Mouse (Mus musculus) kidney, postnatal 0 days (tissue): Measurements from ENCODE around the gene Kctd18. TPM values are rescaled to one million over a fixed set of nuclear protein-coding genes. Genes with fewer than 3 reads are reported as not detected.

Source experiments
- ATAC-seq: fragments of 200-750 bp; cut with Nextera tagmentation; replicated peaks from 2 replicates; pipeline ENCODE4 v1.8.0; 2017; ENCODE audit warnings: low read depth, moderate number of reproducible peaks, moderate TSS enrichment, moderate library complexity; ENCODE audit not compliant: low FRiP score
- DNase-seq: peaks from one replicate; pipeline ENCODE4 v3.0.0-alpha.2; 2016; ENCODE audit warnings: low spot score
- H3K27ac ChIP-seq: fragments of 300-500 bp; sonication (generic); 2 replicates; pipeline ENCODE4 v1.5.1; 2014; ENCODE audit warnings: mild to moderate bottlenecking
- H3K27me3 ChIP-seq: fragments of 300-500 bp; sonication (generic); 2 replicates; pipeline ENCODE4 v1.6.1; 2014; ENCODE audit warnings: low read length, mixed read lengths; ENCODE audit not compliant: insufficient read depth
- H3K36me3 ChIP-seq: fragments of 300-500 bp; sonication (generic); 2 replicates; pipeline ENCODE4 v1.6.1; 2014; ENCODE audit warnings: low read length, mixed read lengths; ENCODE audit not compliant: insufficient read depth
- H3K4me1 ChIP-seq: fragments of 300-500 bp; sonication (generic); replicated peaks from 2 replicates; pipeline ENCODE4 v1.6.1; 2014; ENCODE audit warnings: antibody characterized with exemption, low read length, mixed read lengths; ENCODE audit not compliant: insufficient read depth
- H3K4me2 ChIP-seq: fragments of 300-500 bp; sonication (generic); 2 replicates; pipeline ENCODE4 v1.6.1; 2014; ENCODE audit warnings: mild to moderate bottlenecking, low read length, moderate library complexity, mixed read lengths
- H3K4me3 ChIP-seq: fragments of 300-500 bp; sonication (generic); replicated peaks from 2 replicates; pipeline ENCODE4 v1.5.1; 2014; ENCODE audit warnings: low read depth, low read length
- H3K9ac ChIP-seq: fragments of 300-500 bp; sonication (generic); 2 replicates; pipeline ENCODE4 v1.6.1; 2014; ENCODE audit warnings: low read depth, low read length
- H3K9me3 ChIP-seq: fragments of 300-500 bp; sonication (generic); replicated peaks from 2 replicates; pipeline ENCODE4 v1.6.1; 2016; ENCODE audit warnings: low read length, inconsistent platforms, mixed read lengths
- CTCF ChIP-seq: IDR thresholded peaks from 2 replicates; pipeline ENCODE4 v1.5.1; 2016; ENCODE audit warnings: antibody characterized with exemption, low read depth, mild to moderate bottlenecking, moderate library complexity
- WGBS: fragments of 180-500 bp; shearing (Covaris S2); extraction: QIAGEN DNeasy Blood & Tissue Kit; methylation state at CpG from one replicate; pipeline ENCODE4 v1.1.7; 2014; 5-methylcytosine and 5-hydroxymethylcytosine counted together
- polyA plus RNA-seq: library from polyadenylated mRNA; unstranded; fragments of >200 nt; fragmentation: Nextera tagmentation; extraction: Ambion mirVana; gene quantifications from 2 replicates; pipeline ENCODE4 v1.2.1, GENCODE M21; 2015

The Kctd18 gene
- polyA plus RNA-seq = 12.0 and 12.7 TPM in 2 replicates

DNA sequence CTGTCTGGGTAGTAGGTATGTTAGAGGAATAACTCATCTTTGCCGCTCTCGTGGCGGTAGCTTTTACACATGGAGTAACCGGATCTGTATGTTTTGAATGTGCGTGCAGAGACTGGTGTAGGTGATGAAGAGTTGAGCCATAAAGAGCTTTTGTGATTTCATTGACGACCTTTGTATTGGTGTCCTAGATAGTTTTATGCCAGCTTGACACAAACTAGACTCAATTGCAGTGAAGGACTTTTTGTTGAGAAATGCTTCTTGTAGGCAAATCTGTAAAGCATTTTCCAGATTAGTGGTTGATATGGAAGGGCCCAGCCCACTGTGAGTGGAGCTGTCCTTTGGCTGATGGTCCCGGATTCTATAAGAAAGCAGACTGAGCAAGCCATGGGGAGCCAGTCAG is at the start of gene Kctd18:
TSS of gene Kctd18 (minus strand) at position 101 of the 400 bp plus-strand sequence.
- no peak within 1 kb of the TSS for H3K4me2 ChIP-seq
- WGBS = 96% methylated on average over 7 of the region's 7 CpGs
- no peak within 1 kb of the TSS for H3K4me3 ChIP-seq
- DNase-seq = no peak
- H3K36me3 ChIP-seq = peaks cover 11% of the 10 kb centered on the region; the same call in 1 of the 2 replicates
- TF ChIP-seq CTCF = no peak
- no peak within 1 kb of the TSS for H3K27ac ChIP-seq
- H3K4me1 ChIP-seq = no peaks in the 10 kb centered on the region
- H3K9ac ChIP-seq = no peak within 1 kb of the TSS
- H3K27me3 ChIP-seq = no peaks in the 10 kb centered on the region
- no peak for ATAC-seq
- H3K9me3 ChIP-seq = no peaks in the 10 kb centered on the region

DNA sequence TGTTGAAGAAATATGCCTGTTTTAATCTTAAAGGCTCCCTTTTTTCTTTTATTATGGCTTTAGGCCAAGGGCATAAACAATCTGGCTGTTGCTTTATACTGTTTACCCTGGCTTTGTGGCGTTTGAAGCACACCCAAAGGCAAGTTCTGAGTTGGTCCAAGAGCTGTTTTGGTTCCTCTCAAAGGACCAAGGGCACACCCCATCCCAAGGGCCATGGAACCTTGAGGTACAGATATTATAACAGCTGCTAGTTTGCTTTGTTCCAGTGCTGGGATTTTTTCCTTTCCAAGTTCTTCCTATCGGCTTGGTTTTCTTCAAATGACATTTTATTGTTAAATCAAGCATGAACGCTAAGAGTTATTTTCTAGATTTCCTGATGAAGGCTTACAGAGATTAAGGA is 46.9 kb upstream of the Kctd18 start:
- Histone ChIP-seq H3K27ac (peak overlapping the region; percentile 26; the same call in 1 of the 2 replicates), H3K4me2 (no peak overlapping the region), H3K9me3 (no peaks in the 10 kb centered on the region), H3K4me3 (no peak overlapping the region), H3K36me3 (no peaks in the 10 kb centered on the region), H3K9ac (no peak overlapping the region), H3K4me1 (no peaks in the 10 kb centered on the region), H3K27me3 (no peaks in the 10 kb centered on the region)
- DNase-seq = peak; percentile 15
- TF ChIP-seq CTCF = no peak
- 50% methylated on average over 3 of the region's 3 CpGs for WGBS
- no peak for ATAC-seq

DNA sequence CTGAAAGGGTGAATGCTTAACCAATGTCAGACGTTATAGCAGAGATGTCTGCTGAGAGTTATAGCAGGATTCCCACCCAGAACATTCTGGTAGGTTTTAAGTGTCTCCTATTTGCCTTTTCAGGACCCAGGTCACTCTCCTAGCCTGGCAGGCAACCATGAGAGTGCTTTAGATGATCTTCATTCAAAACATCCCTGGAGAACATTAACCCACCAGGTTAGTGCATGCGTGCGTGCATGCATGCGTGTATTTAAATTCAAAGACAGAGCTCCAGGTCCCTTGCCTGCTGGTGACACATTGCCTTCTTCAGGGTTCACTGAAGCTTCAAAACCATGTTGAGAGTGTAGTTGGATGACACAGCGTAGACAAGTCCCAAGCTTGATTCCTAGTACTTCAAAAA is 46.4 kb upstream of the Kctd18 start:
- DNase-seq (no peak), ATAC-seq (0 out of 2 replicates have a peak, but pooled peaks have one; percentile 43)
- no peaks in the 10 kb centered on the region for H3K9me3 ChIP-seq
- H3K9ac ChIP-seq = no peak overlapping the region
- 64% methylated on average over 5 of the region's 5 CpGs for WGBS
- no peaks in the 10 kb centered on the region for H3K27me3 ChIP-seq
- no peaks in the 10 kb centered on the region for H3K36me3 ChIP-seq
- no peak overlapping the region for H3K4me3 ChIP-seq
- H3K4me2 ChIP-seq = no peak overlapping the region
- no peak for TF ChIP-seq CTCF
- H3K27ac ChIP-seq = no peak overlapping the region
- no peaks in the 10 kb centered on the region for H3K4me1 ChIP-seq

DNA sequence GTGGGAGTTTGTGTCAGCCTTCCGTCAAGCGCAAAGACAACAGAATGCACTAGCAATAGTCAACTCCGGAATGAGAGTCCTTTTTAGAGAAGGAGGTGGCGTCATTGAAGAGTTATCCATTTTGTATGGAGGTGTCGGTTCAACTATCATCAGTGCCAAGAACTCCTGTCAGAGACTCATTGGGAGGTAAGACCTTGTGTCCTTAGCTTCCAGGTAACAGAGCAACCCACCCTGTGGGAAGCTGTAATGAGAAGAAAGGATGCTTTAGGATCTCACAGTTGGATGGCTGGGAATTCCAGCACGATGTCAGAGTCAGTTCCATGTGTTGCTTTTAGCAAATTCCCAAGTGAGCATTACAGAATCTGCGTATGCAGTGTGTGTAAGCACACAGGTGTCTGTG is 43.4 kb upstream of the Kctd18 start:
- no peak for ATAC-seq
- Histone ChIP-seq H3K9me3 (no peaks in the 10 kb centered on the region), H3K9ac (no peak overlapping the region), H3K27me3 (no peaks in the 10 kb centered on the region), H3K36me3 (no peaks in the 10 kb centered on the region), H3K4me2 (no peak overlapping the region), H3K4me1 (0 out of 2 replicates have a peak, but pooled peaks cover 3% of the 10 kb centered on the region), H3K27ac (no peak overlapping the region), H3K4me3 (no peak overlapping the region)
- TF ChIP-seq CTCF = no peak
- DNase-seq = no peak
- 94% methylated on average over 7 of the region's 7 CpGs for WGBS

DNA sequence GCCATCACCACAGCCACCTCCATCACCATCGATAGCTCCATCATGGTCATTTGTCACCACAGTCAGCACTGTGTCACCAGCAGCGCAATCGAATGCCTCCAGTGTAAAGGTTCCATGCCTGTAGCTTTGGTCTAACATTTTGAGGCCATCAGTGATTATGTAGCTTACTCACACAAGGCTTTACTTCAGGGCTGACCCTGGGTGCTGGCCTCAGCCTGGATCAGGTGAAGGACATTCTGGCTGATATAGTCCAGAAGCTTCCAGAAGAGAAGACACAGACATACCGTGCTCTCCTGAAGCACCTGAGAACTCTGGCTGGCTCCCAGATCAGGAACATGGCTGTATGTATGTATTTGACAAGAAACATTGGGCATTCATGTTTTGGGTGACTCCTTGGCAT is 40.1 kb upstream of the Kctd18 start:
- TF ChIP-seq CTCF = no peak
- no peak overlapping the region for H3K9ac ChIP-seq
- no peak overlapping the region for H3K4me3 ChIP-seq
- 88% methylated on average over 4 of the region's 4 CpGs for WGBS
- no peaks in the 10 kb centered on the region for H3K27me3 ChIP-seq
- no peaks in the 10 kb centered on the region for H3K36me3 ChIP-seq
- no peak overlapping the region for H3K4me2 ChIP-seq
- no peaks in the 10 kb centered on the region for H3K9me3 ChIP-seq
- H3K4me1 ChIP-seq = 0 out of 2 replicates have a peak, but pooled peaks cover 3% of the 10 kb centered on the region
- no peak for ATAC-seq
- H3K27ac ChIP-seq = no peak overlapping the region
- DNase-seq = no peak

DNA sequence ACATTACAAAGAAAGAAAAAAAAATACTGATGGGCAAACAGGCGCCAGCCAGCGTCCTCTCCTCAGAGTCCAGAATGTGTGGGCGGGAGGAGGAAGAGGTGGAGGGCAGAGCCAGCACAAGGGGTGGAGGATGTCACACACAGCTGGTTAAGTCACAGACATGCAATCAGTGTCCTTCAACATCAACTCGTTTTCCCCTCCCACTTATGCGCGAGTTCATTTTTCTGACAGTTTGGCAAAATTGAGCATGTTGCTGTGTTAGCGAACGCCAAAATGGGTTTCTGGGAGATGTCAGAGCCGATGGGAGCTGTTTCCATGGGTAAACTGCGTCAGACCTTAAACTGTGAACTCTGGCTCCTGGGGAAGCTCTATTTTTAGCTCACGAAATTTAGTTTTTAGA is 38.2 kb upstream of the Kctd18 start:
- Histone ChIP-seq H3K4me2 (no peak overlapping the region), H3K4me3 (no peak overlapping the region), H3K36me3 (no peaks in the 10 kb centered on the region), H3K27ac (no peak overlapping the region), H3K4me1 (0 out of 2 replicates have a peak, but pooled peaks cover 3% of the 10 kb centered on the region), H3K9me3 (no peaks in the 10 kb centered on the region), H3K27me3 (no peaks in the 10 kb centered on the region), H3K9ac (no peak overlapping the region)
- peak; percentile 28 for DNase-seq
- WGBS = 55% methylated on average over 11 of the region's 11 CpGs
- no peak for TF ChIP-seq CTCF
- no peak for ATAC-seq

DNA sequence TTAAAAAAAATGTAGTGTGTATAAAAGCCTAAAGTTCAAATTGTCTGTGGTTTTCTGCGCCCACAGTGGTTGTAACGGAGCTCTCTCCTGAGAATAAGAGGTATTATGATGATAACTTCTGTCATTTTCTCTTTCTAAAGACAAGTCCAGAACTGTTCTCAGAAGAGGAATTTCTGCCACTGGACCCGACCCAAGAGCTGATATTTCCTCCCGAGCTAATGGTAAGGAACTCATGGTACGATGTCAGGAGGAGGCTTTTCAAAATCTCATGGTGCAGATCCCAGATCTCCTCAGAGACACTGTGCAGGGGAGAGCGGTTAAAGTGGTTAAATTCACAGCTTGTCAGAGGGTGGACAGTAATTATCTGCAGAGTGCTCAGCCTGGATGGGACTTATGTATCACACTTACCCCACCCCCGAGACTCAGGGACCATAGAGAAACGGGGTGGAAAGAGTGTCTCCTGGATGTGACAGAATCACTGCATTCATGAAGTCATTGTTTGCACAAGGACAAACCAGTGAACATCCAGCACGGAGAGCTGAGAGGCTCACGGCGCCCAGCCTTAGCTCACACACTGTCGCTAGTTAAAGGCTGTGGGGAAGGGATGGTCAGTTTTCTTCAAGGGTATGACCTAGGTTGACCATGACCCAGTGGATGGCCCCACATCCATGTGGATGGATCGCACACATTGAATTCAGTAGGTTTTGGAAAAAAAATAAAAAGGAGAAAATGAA is 37.5 kb upstream of the Kctd18 start:
- WGBS = 72% methylated on average over 13 of the region's 13 CpGs
- DNase-seq (no peak), ATAC-seq (no peak)
- H3K27ac ChIP-seq = no peak overlapping the region
- 0 out of 2 replicates have a peak, but pooled peaks cover 3% of the 10 kb centered on the region for H3K4me1 ChIP-seq
- H3K9me3 ChIP-seq = no peaks in the 10 kb centered on the region
- H3K4me2 ChIP-seq = no peak overlapping the region; the same call in 1 of the 2 replicates
- no peak for TF ChIP-seq CTCF
- H3K36me3 ChIP-seq = no peaks in the 10 kb centered on the region
- H3K9ac ChIP-seq = no peak overlapping the region
- no peak overlapping the region for H3K4me3 ChIP-seq
- no peaks in the 10 kb centered on the region for H3K27me3 ChIP-seq
